Mouse (Mus musculus): ENCODE results near the gene Slc8a1.
A peak's percentile ranks its signal among the peaks of the same experiment; 100 is the strongest.

Slc8a1 gene

DNA sequence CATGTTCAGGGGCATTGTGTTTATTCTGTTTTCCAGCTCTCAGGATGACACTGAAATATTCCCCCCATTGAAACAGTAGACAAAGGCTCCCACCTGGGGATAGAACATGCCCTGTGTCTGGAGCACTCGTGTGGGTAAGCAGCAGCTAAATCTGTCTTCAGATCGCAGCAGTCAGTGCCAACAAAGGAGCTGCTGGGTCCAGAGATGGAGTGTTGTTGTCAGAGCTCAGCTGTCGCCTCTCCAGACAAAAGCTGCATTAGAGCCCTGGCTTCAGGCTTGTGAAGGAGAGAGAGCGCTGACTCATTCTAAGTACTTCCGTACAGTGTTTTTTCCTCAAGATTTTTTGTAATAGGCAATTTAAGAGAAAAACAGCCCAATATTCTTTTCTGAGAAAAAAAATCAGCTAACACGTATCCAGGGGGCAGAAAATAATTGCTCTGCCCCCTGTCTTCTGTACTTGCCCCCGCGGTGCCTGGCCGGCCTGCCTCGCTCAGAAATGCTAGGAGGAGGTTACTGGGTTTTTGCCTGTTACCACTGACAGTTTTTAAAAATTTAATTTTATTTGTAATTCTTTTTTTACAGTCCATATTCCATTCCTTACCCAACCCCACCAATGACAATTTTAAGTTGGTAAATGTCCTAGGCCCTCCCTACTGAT, 318.2 kb downstream of the Slc8a1 start:
- DNase-seq (ENCODE audit: low read depth) = no peak

DNA sequence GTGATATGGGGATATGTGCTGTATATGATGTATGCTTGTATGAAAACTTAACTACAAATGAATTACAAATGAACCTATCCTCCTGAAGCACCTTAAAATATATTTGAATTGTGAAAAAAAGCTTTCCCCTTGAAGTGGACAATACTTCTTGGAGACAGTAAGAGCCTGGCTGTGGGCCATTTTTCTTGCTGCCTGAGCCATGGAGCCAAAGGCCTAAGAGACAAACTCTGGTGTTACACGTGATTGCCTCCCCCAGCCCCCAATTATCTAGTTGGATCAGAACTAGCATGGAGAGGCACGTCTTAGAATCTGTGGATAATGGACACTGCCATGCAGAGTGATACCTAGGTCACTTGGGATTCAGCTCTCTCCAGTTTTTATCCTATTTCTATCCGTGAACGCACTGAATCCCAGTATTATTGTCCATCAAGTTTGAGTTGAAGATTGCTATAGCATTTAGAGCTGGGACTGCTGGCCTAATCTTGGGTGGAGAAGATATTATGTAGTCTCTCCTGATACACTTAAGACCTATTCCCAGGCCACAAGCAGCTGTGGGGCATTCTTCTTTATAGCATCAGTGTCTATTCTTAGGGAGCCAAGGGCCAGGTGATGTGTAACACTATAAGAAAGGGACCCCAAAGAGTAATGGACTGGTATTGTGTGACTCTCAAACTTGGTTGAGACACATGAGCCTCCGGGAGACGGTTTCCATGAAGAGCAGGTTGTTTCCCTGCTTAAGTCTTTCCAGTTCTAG, 321.6 kb downstream of the Slc8a1 start:
- no peak for DNase-seq (ENCODE audit: low read depth)

GRCm38 (mm10) chr17:81412736-81413135, 325.4 kb downstream of the Slc8a1 start:
- DNase-seq (ENCODE audit: low read depth) = no peak

DNA sequence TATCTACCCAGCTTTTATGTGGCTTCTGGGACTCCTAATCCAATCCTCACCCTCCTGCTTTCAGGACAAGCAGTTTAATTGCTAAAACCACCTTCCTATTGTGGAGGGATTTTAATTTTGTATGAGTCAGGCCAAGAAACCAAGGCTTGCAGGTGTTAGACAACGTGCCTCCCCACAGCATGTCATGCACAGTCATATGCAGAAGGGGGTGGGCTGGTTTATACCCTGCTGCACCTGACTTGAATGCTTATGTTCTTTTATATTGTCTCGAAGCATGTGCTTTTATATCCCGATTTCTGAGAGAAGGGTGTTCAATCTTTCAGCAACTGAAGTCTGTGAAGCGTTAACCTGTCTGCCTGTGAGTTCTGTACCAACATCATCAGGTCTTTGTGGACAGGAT, 334.0 kb downstream of the Slc8a1 start:
- DNase-seq (ENCODE audit: low read depth) = no peak

GRCm38 (mm10) chr17:81403121-81403520, 335.1 kb downstream of the Slc8a1 start:
- no peak for DNase-seq (ENCODE audit: low read depth)

- DNase-seq (ENCODE audit: low read depth) = no peak
Measured at GRCm38 (mm10) chr17:81402636-81403035, 335.5 kb downstream of the Slc8a1 start.

- no peak for DNase-seq (ENCODE audit: low read depth)
Measured at GRCm38 (mm10) chr17:81400377-81400776, 337.8 kb downstream of the Slc8a1 start.

DNA sequence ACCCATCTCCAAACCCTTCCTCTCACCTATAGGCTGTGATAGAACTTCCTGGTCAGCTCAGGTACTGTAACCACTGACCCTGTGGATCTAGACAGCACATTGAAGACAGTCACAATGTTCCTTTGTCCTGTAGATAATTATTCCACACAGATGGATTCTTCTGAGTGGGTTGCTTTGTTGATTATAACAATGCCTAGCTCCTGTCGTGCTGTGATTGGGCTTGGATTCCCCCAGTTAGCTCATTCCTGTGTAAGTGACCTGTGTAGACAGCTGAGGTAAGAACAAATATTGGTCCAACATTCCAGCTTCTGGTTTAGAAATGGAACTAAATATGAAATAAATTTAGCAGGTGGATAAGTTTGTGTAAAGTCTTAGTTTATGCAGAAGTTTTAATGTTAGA, 340.7 kb downstream of the Slc8a1 start:
- no peak for DNase-seq (ENCODE audit: low read depth)

GRCm38 (mm10) chr17:81394124-81394523, 344.1 kb downstream of the Slc8a1 start:
- no peak for DNase-seq (ENCODE audit: low read depth)

GRCm38 (mm10) chr17:81393040-81393439, 345.1 kb downstream of the Slc8a1 start:
- no peak for DNase-seq (ENCODE audit: low read depth)

- DNase-seq (ENCODE audit: low read depth) = no peak
Measured at GRCm38 (mm10) chr17:81391478-81391877, 346.7 kb downstream of the Slc8a1 start.

- DNase-seq (ENCODE audit: low read depth) = no peak
Measured at GRCm38 (mm10) chr17:81390790-81391189, 347.4 kb downstream of the Slc8a1 start.

DNA sequence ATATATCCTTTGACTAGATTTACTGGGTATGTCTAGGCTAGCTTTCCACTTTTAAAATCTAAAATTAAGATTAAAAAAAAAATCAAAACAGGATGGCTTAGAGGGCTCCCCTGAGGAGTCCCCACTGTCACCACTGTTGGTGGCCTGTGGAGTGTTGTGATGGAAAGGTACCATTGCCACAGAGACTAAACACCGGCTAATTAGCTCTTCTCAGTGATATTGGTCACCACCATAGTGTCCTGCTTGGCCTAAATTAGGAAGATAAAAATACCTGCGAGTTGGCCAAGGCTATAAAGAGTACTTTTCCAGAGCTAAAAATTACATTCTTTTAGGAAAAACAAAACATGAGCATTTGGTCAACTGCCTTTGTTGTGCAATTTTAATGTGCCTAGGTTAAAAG, 352.1 kb downstream of the Slc8a1 start:
- DNase-seq (ENCODE audit: low read depth) = no peak

GRCm38 (mm10) chr17:81385476-81385875, 352.7 kb downstream of the Slc8a1 start:
- no peak for DNase-seq (ENCODE audit: low read depth)

DNA sequence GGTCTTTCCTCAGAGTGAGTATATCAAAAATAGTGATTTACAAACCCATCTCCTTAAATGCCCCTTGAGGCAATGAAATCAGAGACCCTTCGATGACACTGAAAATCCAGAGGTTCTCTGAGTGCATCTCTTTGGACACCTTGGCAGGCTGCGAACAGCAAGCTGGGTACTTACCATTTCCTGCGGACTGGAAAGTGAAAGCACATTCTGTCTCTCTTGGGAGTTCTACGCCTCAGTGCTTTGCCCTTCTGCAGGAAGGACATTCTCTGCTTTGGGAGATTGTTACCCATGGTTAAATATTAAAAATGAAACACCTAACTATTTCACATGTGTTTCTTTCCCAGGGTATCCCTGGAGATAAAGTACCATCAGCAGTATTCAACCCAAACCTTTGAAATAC, 354.7 kb downstream of the Slc8a1 start:
- DNase-seq (ENCODE audit: low read depth) = peak; percentile 2

GRCm38 (mm10) chr17:81378436-81378835, 359.7 kb downstream of the Slc8a1 start:
- DNase-seq (ENCODE audit: low read depth) = peak; percentile 3

DNA sequence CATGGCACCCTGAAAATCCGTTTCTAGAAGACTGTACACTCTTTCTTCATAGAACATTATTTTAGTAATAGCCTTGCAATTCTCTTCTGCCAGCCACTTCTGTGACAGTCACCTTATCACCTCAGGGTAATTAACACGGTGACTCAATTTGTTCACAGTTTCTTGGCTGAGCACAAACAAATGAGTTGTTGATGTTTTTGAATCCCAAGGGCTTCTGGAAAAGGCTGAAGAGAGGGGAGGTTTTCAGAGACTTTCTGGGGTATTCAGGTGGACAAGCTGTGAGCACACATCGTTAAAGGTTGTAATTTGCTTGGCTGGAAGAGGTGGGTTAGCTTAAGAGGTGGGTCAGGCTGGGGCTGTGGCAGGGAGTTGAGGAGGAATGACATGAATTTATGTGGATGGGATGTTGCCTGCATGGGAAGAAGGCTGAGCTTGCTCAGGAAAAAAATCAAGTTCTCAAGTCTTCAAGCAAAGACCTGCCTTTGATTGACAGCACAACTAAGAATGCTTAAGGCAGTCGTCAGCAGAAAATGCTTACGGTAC, 360.3 kb downstream of the Slc8a1 start:
- no peak for DNase-seq (ENCODE audit: low read depth)

GRCm38 (mm10) chr17:81377195-81377594, 361.0 kb downstream of the Slc8a1 start:
- no peak for DNase-seq (ENCODE audit: low read depth)

- DNase-seq (ENCODE audit: low read depth) = no peak
Measured at GRCm38 (mm10) chr17:81375901-81376300, 362.3 kb downstream of the Slc8a1 start.

- DNase-seq (ENCODE audit: low read depth) = no peak
Measured at GRCm38 (mm10) chr17:81369036-81369435, 369.1 kb downstream of the Slc8a1 start.

GRCm38 (mm10) chr17:81368503-81368902, 369.7 kb downstream of the Slc8a1 start:
- no peak for DNase-seq (ENCODE audit: low read depth)

GRCm38 (mm10) chr17:81363368-81363767, 374.8 kb downstream of the Slc8a1 start:
- DNase-seq (ENCODE audit: low read depth) = no peak

DNA sequence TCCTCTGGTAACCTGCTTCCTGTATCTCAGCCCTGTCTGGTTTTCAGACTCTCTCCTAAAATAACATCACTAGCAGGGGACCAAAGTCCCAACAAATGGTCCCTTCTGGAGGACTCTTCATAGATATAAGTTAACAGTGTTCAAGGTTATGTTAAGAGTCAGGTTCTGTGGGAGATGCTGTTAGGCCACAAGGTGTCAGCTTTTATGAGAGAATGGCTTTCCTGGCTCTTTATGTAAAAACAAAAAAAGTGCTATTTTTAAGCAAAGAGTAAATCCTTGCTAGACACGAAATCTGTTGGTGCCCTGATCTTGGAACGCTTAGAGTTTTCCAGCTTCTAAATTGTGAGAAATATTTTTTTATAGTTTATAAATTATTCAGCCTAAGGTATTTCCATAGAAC, 377.6 kb downstream of the Slc8a1 start:
- no peak for DNase-seq (ENCODE audit: low read depth)

Measured in c-Kit-positive CD71-negative TER-119-negative erythroid progenitor cells, embryonic 14.5 days (primary cell).